26 mouse cellular contexts compared by ENCODE assay signal in the genomic region with DNA sequence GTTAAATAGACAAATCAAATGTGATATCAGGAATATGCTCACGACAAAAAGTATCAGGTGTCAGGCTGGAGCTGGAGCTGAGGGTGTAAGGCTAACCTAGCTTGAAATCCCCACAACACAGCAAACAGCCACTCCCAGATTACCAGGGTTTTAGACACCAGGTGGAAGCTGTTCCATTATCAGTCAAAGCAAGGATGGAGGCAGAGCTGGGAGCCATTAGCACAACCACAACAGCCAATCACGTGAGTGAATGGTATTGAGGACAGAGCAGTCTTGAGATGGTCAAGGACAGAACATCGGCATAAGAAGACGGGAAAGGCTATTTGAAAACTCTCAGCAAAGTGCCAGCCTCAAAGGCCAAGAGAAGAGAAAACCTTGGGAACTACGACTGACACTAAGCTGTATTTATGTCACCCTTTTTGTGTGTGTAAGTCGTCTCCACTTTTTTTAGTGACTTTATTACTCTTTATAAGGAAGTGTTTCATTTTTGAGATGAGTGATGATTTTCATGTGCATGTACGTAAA. TPM values are rescaled to one million over a fixed set of nuclear protein-coding genes. Genes with fewer than 3 reads are reported as not detected.
DNase-seq lines count a peak whose midpoint lies in the region; ATAC-seq lines count a peak whose summit lies in the region.
"Had no signal": no experiment of that assay in that cellular context is flagged by ENCODE, and none has a peak within 500 bp of the region (broad histone marks: within the 10 kb centered on the region; RNA-seq: fewer than 3 reads in every experiment).

No protein-coding gene starts in this region.

- H3K27ac ChIP-seq in midbrain, embryonic 11.5 days (ENCODE audit: low read depth, low read length): no peak overlapping the region
- no peak overlapping the region for H3K27ac ChIP-seq in midbrain, embryonic 14.5 days (replicated peaks; ENCODE audit: low read depth, low read length)
- H3K27ac ChIP-seq: embryonic facial prominence, embryonic 12.5 days; embryonic facial prominence, embryonic 15.5 days; heart, adult 2 months; heart, embryonic 10.5 days; heart, embryonic 13.5 days; hindbrain, embryonic 12.5 days; hindbrain, embryonic 15.5 days had no signal

- peak; percentile 8 for DNase-seq in adrenal gland, postnatal 10 days
- DNase-seq in adrenal gland, adult 18-20 months (ENCODE audit: low spot score in 2 of 2): no peak
- DNase-seq in midbrain, embryonic 11.5 days (ENCODE audit: low spot score, missing footprints): peak; percentile 61
- DNase-seq in midbrain, embryonic 14.5 days: no peak
- DNase-seq in R1 (ENCODE audit: low read depth, low spot score): peak; percentile 65
- no peak for DNase-seq in frontal cortex, postnatal 25 days (ENCODE audit: low spot score in 2 of 2)
- DNase-seq in embryo, embryonic 11 days: no peak
- DNase-seq: cerebellum, adult 11-12 months; cerebellum, adult 9-10 months; cerebellum, postnatal 14 days; forebrain, postnatal 0 days; gastrocnemius, postnatal 25 days; heart, adult 2 months; kidney, adult 2 months had no signal

- WGBS in midbrain, embryonic 11.5 days: 88% methylated on average over 7 of the region's 7 CpGs
- 87% methylated on average over 7 of the region's 7 CpGs for WGBS in midbrain, embryonic 14.5 days

- H3K4me2 ChIP-seq in midbrain, embryonic 11.5 days: no peak overlapping the region
- no peak overlapping the region for H3K4me2 ChIP-seq in midbrain, embryonic 14.5 days (ENCODE audit: low read length)
- H3K4me2 ChIP-seq: embryonic facial prominence, embryonic 12.5 days; embryonic facial prominence, embryonic 15.5 days; heart, embryonic 13.5 days; hindbrain, embryonic 12.5 days; hindbrain, embryonic 15.5 days had no signal

- no peak overlapping the region for H3K9ac ChIP-seq in midbrain, embryonic 11.5 days (ENCODE audit: low read length)
- no peak overlapping the region for H3K9ac ChIP-seq in midbrain, embryonic 14.5 days (replicated peaks; ENCODE audit: low read length)
- H3K9ac ChIP-seq: embryonic facial prominence, embryonic 12.5 days; embryonic facial prominence, embryonic 15.5 days; forebrain, postnatal 0 days; heart, embryonic 13.5 days; hindbrain, embryonic 12.5 days; hindbrain, embryonic 15.5 days had no signal

- H3K9me3 ChIP-seq in midbrain, embryonic 11.5 days (ENCODE audit: control insufficient read depth, low read length): no peaks in the 10 kb centered on the region
- H3K9me3 ChIP-seq in midbrain, embryonic 14.5 days (ENCODE audit: control insufficient read depth, low read length): no peaks in the 10 kb centered on the region
- H3K9me3 ChIP-seq: embryonic facial prominence, embryonic 12.5 days; embryonic facial prominence, embryonic 15.5 days; heart, embryonic 10.5 days; heart, embryonic 13.5 days; hindbrain, embryonic 12.5 days; hindbrain, embryonic 15.5 days had no signal

- no peaks in the 10 kb centered on the region; the same call in 1 of the 2 replicates for H3K27me3 ChIP-seq in midbrain, embryonic 11.5 days (ENCODE audit: control insufficient read depth, insufficient read depth, low read length)
- no peaks in the 10 kb centered on the region for H3K27me3 ChIP-seq in midbrain, embryonic 14.5 days (ENCODE audit: control insufficient read depth, insufficient read depth, low read length)
- H3K27me3 ChIP-seq: hindbrain, embryonic 12.5 days; hindbrain, embryonic 15.5 days had no signal

- H3K4me1 ChIP-seq in midbrain, embryonic 11.5 days (ENCODE audit: control insufficient read depth, insufficient read depth, low read length): peaks cover 4% of the 10 kb centered on the region; the same call in 1 of the 2 replicates
- H3K4me1 ChIP-seq in midbrain, embryonic 14.5 days (ENCODE audit: control insufficient read depth, insufficient read depth, low read length): peaks cover 5% of the 10 kb centered on the region
- H3K4me1 ChIP-seq: hindbrain, embryonic 12.5 days had no signal

- no peak for ATAC-seq in midbrain, embryonic 11.5 days (ENCODE audit: low FRiP score)
- ATAC-seq in midbrain, embryonic 14.5 days (ENCODE audit: low FRiP score, low TSS enrichment): no peak
- ATAC-seq: CD4-positive, CD25-positive, alpha-beta regulatory T cell, adult 4 months; forebrain, embryonic 14.5 days; forebrain, postnatal 0 days; intestine, postnatal 0 days had no signal

- H3K36me3 ChIP-seq in midbrain, embryonic 11.5 days (ENCODE audit: control insufficient read depth, insufficient read depth, low read length): no peaks in the 10 kb centered on the region
- no peaks in the 10 kb centered on the region for H3K36me3 ChIP-seq in midbrain, embryonic 14.5 days (ENCODE audit: control insufficient read depth, insufficient read depth, low read length)
- H3K36me3 ChIP-seq: embryonic facial prominence, embryonic 12.5 days; embryonic facial prominence, embryonic 15.5 days; G1E; heart, embryonic 10.5 days; hindbrain, embryonic 12.5 days; hindbrain, embryonic 15.5 days had no signal

- no peak overlapping the region for H3K4me3 ChIP-seq in midbrain, embryonic 11.5 days (ENCODE audit: low read depth, low read length)
- H3K4me3 ChIP-seq in midbrain, embryonic 14.5 days (replicated peaks; ENCODE audit: low read depth, low read length): no peak overlapping the region
- H3K4me3 ChIP-seq: embryonic facial prominence, embryonic 12.5 days; embryonic facial prominence, embryonic 15.5 days; heart, adult 2 months; heart, embryonic 10.5 days; heart, embryonic 13.5 days; hindbrain, embryonic 12.5 days; hindbrain, embryonic 15.5 days had no signal

RNA-seq across cellular contexts. Expression of gene Ppm1e, which starts 5.1 kb away (rescaled TPM):
- 10 to 100 TPM in 1 of 2 experiments, 1 to 10 TPM in 1; 9.2 to 12.5 TPM for total RNA-seq in adrenal gland, postnatal 10 days (2021)
- total RNA-seq in adrenal gland, adult 18-20 months (2021): 10 to 100 TPM; 13.1 to 24.4 TPM
- 12.4 and 16.5 TPM in 2 replicates for polyA plus RNA-seq in midbrain, embryonic 11.5 days (2014; fragmentation: Nextera tagmentation; extraction: Ambion mirVana)
- 33.8 and 34.9 TPM in 2 replicates for polyA plus RNA-seq in midbrain, embryonic 14.5 days (2014; fragmentation: Nextera tagmentation; extraction: Ambion mirVana)
- polyA plus RNA-seq: G1E had no signal

RNA-seq across cellular contexts. Expression of gene Rad51c, which starts 51.0 kb away (rescaled TPM):
- total RNA-seq in adrenal gland, postnatal 10 days (2021): 1 to 10 TPM; 3.2 to 3.3 TPM
- total RNA-seq in adrenal gland, adult 18-20 months (2021): 1 to 10 TPM; 2.8 to 4.9 TPM
- 13.6 and 15.7 TPM in 2 replicates for polyA plus RNA-seq in midbrain, embryonic 11.5 days (2014; fragmentation: Nextera tagmentation; extraction: Ambion mirVana)
- 3.3 and 5.6 TPM in 2 replicates for polyA plus RNA-seq in midbrain, embryonic 14.5 days (2014; fragmentation: Nextera tagmentation; extraction: Ambion mirVana)

RNA-seq across cellular contexts. Expression of gene Tex14, which starts 51.2 kb away (rescaled TPM):
- total RNA-seq in adrenal gland, postnatal 10 days (2021): under 1 TPM; 0.58 to 0.90 TPM
- under 1 TPM; 0.07 to 0.26 TPM for total RNA-seq in adrenal gland, adult 18-20 months (2021)
- 0.21 and 0.30 TPM in 2 replicates for polyA plus RNA-seq in midbrain, embryonic 11.5 days (2014; fragmentation: Nextera tagmentation; extraction: Ambion mirVana)
- 0.86 and 0.92 TPM in 2 replicates for polyA plus RNA-seq in midbrain, embryonic 14.5 days (2014; fragmentation: Nextera tagmentation; extraction: Ambion mirVana)
- total RNA-seq: gastrocnemius, adult 8-10 months had no signal
- polyA plus RNA-seq: C2C12, G1E had no signal

Comparison
In these comparisons a context has a peak if more than half of its experiments do, and no peak if none do; other contexts are left out.
1. DNase-seq: peak in adrenal gland, postnatal 10 days (single experiment), midbrain, embryonic 11.5 days (single experiment) and R1 (single experiment); none in adrenal gland, adult 18-20 months (0 of 2), midbrain, embryonic 14.5 days (single experiment), frontal cortex, postnatal 25 days (0 of 2) and embryo, embryonic 11 days (single experiment).